Mouse (Mus musculus) liver, adult 2 months (tissue): ENCODE results near the gene Rai14.

ENCODE experiments used
- CTCF ChIP-seq: fragments of 200-500 bp; IDR thresholded peaks from 2 replicates; pipeline ENCODE4 v1.5.1; 2011; ENCODE audit warnings: low read depth, low read length, control low read depth
- POLR2A ChIP-seq: fragments of 200-500 bp; IDR thresholded peaks from 2 replicates; pipeline ENCODE4 v1.6.1; 2011; ENCODE audit warnings: low read length, control low read depth; ENCODE audit not compliant: insufficient read depth; ENCODE audit errors: extremely low read depth

DNA sequence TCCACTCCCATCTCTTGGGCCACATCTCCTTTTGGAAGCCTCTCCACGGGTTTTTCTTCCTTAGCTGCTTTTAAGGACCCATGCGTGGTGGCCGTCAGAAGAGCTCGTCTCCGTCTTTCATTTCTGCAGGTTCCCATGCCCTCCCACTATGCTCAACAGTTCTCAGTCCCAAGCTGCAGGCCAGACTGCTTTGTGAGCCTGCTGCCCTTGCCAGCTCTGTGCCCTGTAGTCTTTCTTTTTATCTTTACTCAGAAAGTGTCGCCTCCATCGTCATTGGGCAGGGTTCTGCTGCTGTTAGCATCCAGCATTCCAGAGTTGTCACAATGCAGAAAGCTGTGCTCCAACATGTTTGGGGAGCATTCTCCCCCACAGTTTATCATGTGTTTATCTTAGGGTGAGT lies 147.9 kb downstream of the Rai14 start:
- TF ChIP-seq CTCF (no peak), POLR2A (no peak)
